Mouse (Mus musculus) CH12.LX (cell line): ENCODE data around the gene Hao2. TPM values are rescaled to one million over a fixed set of nuclear protein-coding genes. Genes with fewer than 3 reads are reported as not detected.
A peak's percentile ranks its signal among the peaks of the same experiment; 100 is the strongest.

Source experiments
- DNase-seq: peaks from one replicate; pipeline ENCODE4 v3.0.0-alpha.2; 2013; ENCODE audit errors: extremely low read depth
- H3K27ac ChIP-seq: 2 replicates; pipeline ENCODE4 v1.5.1; 2012; ENCODE audit warnings: low read depth, mild to moderate bottlenecking, control low read depth, moderate library complexity; ENCODE audit not compliant: insufficient read depth
- H3K27me3 ChIP-seq: replicated peaks from 2 replicates; pipeline ENCODE3; 2012; ENCODE audit warnings: inconsistent platforms
- H3K36me3 ChIP-seq, 2 experiments: replicated peaks in 1 of 2; 2 replicates each; pipeline versions ENCODE3 to v1.6.1; 2012; ENCODE audit warnings: inconsistent platforms in 1 of 2, low read length in 1 of 2, mild to moderate bottlenecking in 1 of 2, mixed read lengths in 1 of 2, moderate library complexity in 1 of 2; ENCODE audit not compliant: control insufficient read depth in 1 of 2, insufficient read depth in 1 of 2
- H3K4me1 ChIP-seq, 2 experiments: 2 replicates each; pipeline ENCODE4 v1.6.1; 2012; ENCODE audit warnings: inconsistent platforms in 1 of 2, moderate library complexity in 1 of 2; ENCODE audit not compliant: insufficient read depth in 2 of 2, control insufficient read depth in 1 of 2
- H3K4me2 ChIP-seq: 2 replicates; pipeline ENCODE4 v1.6.1; 2012; ENCODE audit warnings: low read depth, mild to moderate bottlenecking, control low read depth; ENCODE audit not compliant: poor library complexity, insufficient read depth, severe bottlenecking
- H3K4me3 ChIP-seq, 3 experiments: fragments of 150-350 bp in 1 of 3; sonication (generic) in 1 of 3; replicated peaks in 1 of 3; 2 replicates each; pipeline versions ENCODE3 to v1.5.1; 2011 to 2012; ENCODE audit warnings: low read depth in 2 of 3, low read length in 2 of 3, mild to moderate bottlenecking in 2 of 3, moderate library complexity in 2 of 3, control low read depth in 1 of 3, improper control_type of control experiment in 1 of 3, inconsistent platforms in 1 of 3, mixed read lengths in 1 of 3; ENCODE audit not compliant: poor library complexity in 1 of 3
- H3K79me2 ChIP-seq: replicated peaks from 2 replicates; pipeline ENCODE4 v1.6.1; 2012; ENCODE audit warnings: mild to moderate bottlenecking, moderate library complexity; ENCODE audit not compliant: control insufficient read depth, poor library complexity, insufficient read depth, severe bottlenecking; ENCODE audit errors: extremely low read depth
- H3K9ac ChIP-seq: 2 replicates; pipeline ENCODE4 v1.6.1; 2012; ENCODE audit warnings: low read depth, mild to moderate bottlenecking, control low read depth, moderate library complexity; ENCODE audit not compliant: insufficient read depth
- H3K9me3 ChIP-seq: replicated peaks from 2 replicates; pipeline ENCODE3; 2012; ENCODE audit warnings: low read length, inconsistent platforms, mixed read lengths
- BHLHE40 ChIP-seq: IDR thresholded peaks from 2 replicates; pipeline ENCODE4 v1.6.1; 2011; ENCODE audit warnings: mild to moderate bottlenecking, low read depth, low read length, improper control_type of control experiment
- CHD2 ChIP-seq: IDR thresholded peaks from 2 replicates; pipeline ENCODE4 v1.6.1; 2011; ENCODE audit warnings: low read length, improper control_type of control experiment
- CTCF ChIP-seq, 2 experiments: IDR thresholded peaks in 1 of 2; conservative IDR thresholded peaks in 1 of 2; 2 replicates each; pipeline ENCODE4 v1.5.1; 2011 to 2012; ENCODE audit warnings: low read depth in 2 of 2, low read length in 2 of 2, improper control_type of control experiment in 1 of 2, inconsistent platforms in 1 of 2, mild to moderate bottlenecking in 1 of 2, moderate library complexity in 1 of 2
- E2F4 ChIP-seq: IDR thresholded peaks from 2 replicates; pipeline ENCODE4 v1.6.1; 2011; ENCODE audit warnings: low read depth, low read length, improper control_type of control experiment; ENCODE audit not compliant: insufficient replicate concordance
- GABPA ChIP-seq: IDR thresholded peaks from 2 replicates; pipeline ENCODE4 v1.6.1; 2012; ENCODE audit warnings: low read depth, low read length, improper control_type of control experiment, inconsistent platforms; ENCODE audit not compliant: insufficient replicate concordance
- IRF4 ChIP-seq: IDR thresholded peaks from 2 replicates; pipeline ENCODE4 v1.6.1; 2014; ENCODE audit warnings: low read depth, mild to moderate bottlenecking, inconsistent platforms, low read length, improper control_type of control experiment
- JUN ChIP-seq: IDR thresholded peaks from 2 replicates; pipeline ENCODE4 v1.6.1; 2011; ENCODE audit warnings: low read depth, mild to moderate bottlenecking, low read length, improper control_type of control experiment, moderate library complexity; ENCODE audit not compliant: insufficient read depth
- MAZ ChIP-seq: IDR thresholded peaks from 2 replicates; pipeline ENCODE4 v1.6.1; 2012; ENCODE audit warnings: low read depth, mild to moderate bottlenecking, inconsistent platforms, low read length, improper control_type of control experiment, moderate library complexity
- MXI1 ChIP-seq: IDR thresholded peaks from 2 replicates; pipeline ENCODE4 v1.6.1; 2011; ENCODE audit warnings: mild to moderate bottlenecking, low read depth, low read length, improper control_type of control experiment
- MYC ChIP-seq: IDR thresholded peaks from 2 replicates; pipeline ENCODE4 v1.6.1; 2011; ENCODE audit warnings: low read depth, mild to moderate bottlenecking, improper control_type of control experiment, low read length
- RAD21 ChIP-seq: IDR thresholded peaks from 2 replicates; pipeline ENCODE4 v1.6.1; 2011; ENCODE audit warnings: low read depth, mild to moderate bottlenecking, low read length, improper control_type of control experiment, moderate library complexity
- SMC3 ChIP-seq: IDR thresholded peaks from 2 replicates; pipeline ENCODE4 v1.6.1; 2011; ENCODE audit warnings: low read depth, low read length, improper control_type of control experiment
- TCF12 ChIP-seq: IDR thresholded peaks from 2 replicates; pipeline ENCODE4 v1.6.1; 2014; ENCODE audit warnings: low read depth, mild to moderate bottlenecking, inconsistent platforms, low read length, improper control_type of control experiment
- USF1 ChIP-seq: IDR thresholded peaks from 2 replicates; pipeline ENCODE4 v1.6.1; 2014; ENCODE audit warnings: low read depth, mild to moderate bottlenecking, inconsistent platforms, low read length, improper control_type of control experiment
- ZKSCAN1 ChIP-seq: IDR thresholded peaks from 2 replicates; pipeline ENCODE4 v1.6.1; 2012; ENCODE audit warnings: low read depth, inconsistent platforms, low read length, improper control_type of control experiment, borderline replicate concordance
- dilution Hi-C: fragments of 300-500 bp; cut with MboI; formaldehyde crosslinking; loops from 2 replicates; pipeline ENCODE4 v1.14.3; 2020; ENCODE audit warnings: low sequenced_read_pairs; ENCODE audit not compliant: extremely low pct_unique_long_range_greater_than_20kb, extremely low pct_ligation_motif_present
- in situ Hi-C: fragments of 300-500 bp; cut with MboI; formaldehyde crosslinking; loops from 3 replicates; pipeline ENCODE4 v1.14.3; 2019; ENCODE audit warnings: low sequenced_read_pairs, low pct_ligation_motif_present, low pct_unique_long_range_greater_than_20kb, mixed read lengths
- polyA plus RNA-seq: library from polyadenylated mRNA; unstranded; fragments of >175 nt; gene quantifications from 2 replicates; pipeline ENCODE4 v1.2.1, GENCODE M21; 2012; ENCODE audit warnings: low read depth; ENCODE audit not compliant: insufficient read length
- total RNA-seq, 2 experiments: library from RNA; depleted of rRNA; stranded (reverse); fragments of 300-350 nt in 1 of 2; fragments of >200 nt in 1 of 2; gene quantifications; 2 replicates each; pipeline ENCODE4 v1.2.3; 2012 to 2014

Hao2 gene
- total and polyA plus RNA-seq, 3 experiments = not detected

DNA sequence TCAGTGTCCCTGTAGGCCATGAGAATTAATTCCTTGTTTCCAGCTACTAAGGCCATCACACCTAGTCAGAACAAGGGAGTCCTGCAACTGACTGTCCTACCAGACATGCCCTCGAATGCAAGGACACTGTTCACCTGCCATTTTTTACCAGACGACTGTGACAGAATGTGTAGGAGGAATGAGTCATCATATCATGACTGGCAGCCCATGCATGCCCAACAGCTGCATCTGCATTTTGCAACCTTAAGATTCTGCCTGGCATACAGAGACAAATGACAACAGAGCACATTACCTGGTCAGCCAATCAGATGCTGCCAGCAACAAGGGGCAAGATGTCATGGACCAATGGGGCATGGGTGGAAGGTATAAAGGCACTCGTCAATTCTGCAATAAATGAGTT, 27.4 kb upstream of the Hao2 start:
- H3K9ac ChIP-seq = no peak overlapping the region
- no peak overlapping the region for H3K27ac ChIP-seq
- H3K9me3 ChIP-seq = no peaks in the 10 kb centered on the region
- no peaks in the 10 kb centered on the region for H3K36me3 ChIP-seq
- no peaks in the 10 kb centered on the region for H3K27me3 ChIP-seq
- peak; percentile 10 for DNase-seq
- in situ Hi-C loops = no loop called here
- TF ChIP-seq MYC (no peak), TCF12 (no peak), GABPA (no peak), CHD2 (no peak)
- H3K4me2 ChIP-seq = no peak overlapping the region
- H3K4me1 ChIP-seq = no peaks in the 10 kb centered on the region; a peak in 1 of 4 replicates
- no peaks in the 10 kb centered on the region for H3K79me2 ChIP-seq
- no peak overlapping the region for H3K4me3 ChIP-seq
- dilution Hi-C loops = no loop called here

DNA sequence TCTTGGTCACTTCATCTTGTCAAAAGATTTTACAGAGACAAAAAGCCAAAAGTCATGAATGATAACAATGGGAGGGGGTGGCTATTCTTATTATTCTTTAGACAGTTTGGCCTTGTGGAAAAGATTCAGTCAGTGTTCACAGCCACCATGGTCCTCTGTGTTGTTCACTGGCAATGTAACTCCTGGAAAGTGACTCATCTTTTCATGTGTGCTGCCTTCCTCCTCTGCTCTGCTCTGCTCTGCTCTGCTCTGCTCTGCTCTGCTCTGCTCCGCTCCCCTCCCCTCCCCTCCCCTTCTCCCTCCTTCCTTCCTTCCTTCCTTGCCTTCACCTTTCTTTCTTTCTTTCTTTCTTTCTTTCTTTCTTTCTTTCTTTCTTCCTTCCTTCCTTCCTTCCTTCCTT, 24.2 kb upstream of the Hao2 start:
- Histone ChIP-seq H3K79me2 (no peaks in the 10 kb centered on the region), H3K36me3 (no peaks in the 10 kb centered on the region), H3K4me2 (no peak overlapping the region), H3K27me3 (no peaks in the 10 kb centered on the region), H3K4me3 (no peak overlapping the region), H3K4me1 (no peaks in the 10 kb centered on the region), H3K27ac (no peak overlapping the region), H3K9ac (no peak overlapping the region), H3K9me3 (no peaks in the 10 kb centered on the region)
- no peak for DNase-seq
- dilution Hi-C loops = no loop called here
- in situ Hi-C loops = no loop called here
- TF ChIP-seq RAD21 (no peak), MXI1 (no peak), MAZ (no peak), CTCF (conservative IDR thresholded peaks at IDR 0.05 in 1 of 2, IDR thresholded peaks at IDR 0.05 in 1 of 2; ENCODE audit: low read depth in 2 of 2, low read length in 2 of 2) (no peak), SMC3 (no peak)

DNA sequence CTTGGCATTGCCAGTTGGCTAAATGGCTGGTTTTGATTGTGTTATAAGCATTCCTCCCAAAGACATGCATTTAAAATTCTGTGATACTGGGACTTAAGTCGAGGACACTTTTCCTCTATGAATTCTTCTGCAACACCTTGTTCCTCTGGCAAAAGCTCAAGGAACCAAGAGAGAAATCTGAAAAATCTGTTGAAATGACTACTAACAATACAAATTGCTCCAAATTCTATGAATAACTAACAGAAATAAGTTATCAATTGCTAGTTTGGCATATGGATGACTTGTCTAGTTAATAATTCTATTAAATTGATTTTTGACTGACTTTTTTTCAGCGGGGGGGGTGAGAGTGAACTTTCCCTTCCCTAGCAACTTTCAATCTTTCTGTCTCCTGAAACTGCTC, 23.8 kb upstream of the Hao2 start:
- Histone ChIP-seq H3K4me1 (no peaks in the 10 kb centered on the region), H3K9ac (no peak overlapping the region), H3K27ac (no peak overlapping the region), H3K36me3 (no peaks in the 10 kb centered on the region), H3K4me2 (no peak overlapping the region), H3K4me3 (no peak overlapping the region), H3K79me2 (no peaks in the 10 kb centered on the region), H3K9me3 (no peaks in the 10 kb centered on the region), H3K27me3 (no peaks in the 10 kb centered on the region)
- TF ChIP-seq USF1 = no peak
- no peak for TF ChIP-seq BHLHE40
- TF ChIP-seq IRF4 = no peak
- no peak for TF ChIP-seq ZKSCAN1
- TF ChIP-seq CTCF (conservative IDR thresholded peaks at IDR 0.05 in 1 of 2, IDR thresholded peaks at IDR 0.05 in 1 of 2; ENCODE audit: low read depth in 2 of 2, low read length in 2 of 2) = no peak
- TF ChIP-seq RAD21 = no peak
- no peak for TF ChIP-seq JUN
- no peak for TF ChIP-seq E2F4
- no peak for TF ChIP-seq MYC
- dilution Hi-C loops = no loop called here
- no peak for DNase-seq
- in situ Hi-C loops = no loop called here
